Mouse (Mus musculus) large intestine, adult 2 months (tissue): Measurements from ENCODE around the gene Atp11a. TPM values are rescaled to one million over a fixed set of nuclear protein-coding genes. Genes with fewer than 3 reads are reported as not detected.

ENCODE experiments used
- DNase-seq: peaks from one replicate; pipeline ENCODE4 v3.0.0-alpha.2; 2012; ENCODE audit warnings: low read depth, low spot score
- WGBS: fragments of 180-500 bp; shearing (Covaris S2); methylation state at CpG from one replicate; pipeline ENCODE4 v1.1.7; 2018; 5-methylcytosine and 5-hydroxymethylcytosine counted together
- polyA plus RNA-seq: library from polyadenylated mRNA; depleted of rRNA; stranded (reverse); fragments of >200 nt; gene quantifications from 2 replicates; pipeline ENCODE4 v1.2.3, GENCODE M21; 2012

Atp11a gene
- polyA plus RNA-seq, 1 experiment = 10.7 TPM

GRCm38 (mm10) chr8:12767176-12767575 is 10.4 kb downstream of the Atp11a start:
- 90% methylated on average over 3 of the region's 3 CpGs for WGBS

GRCm38 (mm10) chr8:12768747-12769146 is 11.9 kb downstream of the Atp11a start:
- no peak for DNase-seq
- WGBS = 76% methylated on average over 6 of the region's 6 CpGs

More at GRCm38 (mm10) chr8:12767176-12767575, 10.4 kb downstream of the Atp11a start:
- no peak for DNase-seq

GRCm38 (mm10) chr8:12769296-12769695 is 12.5 kb downstream of the Atp11a start:
- 96% methylated on average over 7 of the region's 7 CpGs for WGBS
- DNase-seq = no peak

- DNase-seq = no peak
- 81% methylated on average over 2 of the region's 2 CpGs for WGBS
Measured at GRCm38 (mm10) chr8:12772319-12772718, 15.5 kb downstream of the Atp11a start.

GRCm38 (mm10) chr8:12773914-12774313 is 17.1 kb downstream of the Atp11a start:
- 74% methylated on average over 4 of the region's 4 CpGs for whole genome bisulfite sequencing
- no peak for DNase-seq

- no peak for DNase-seq
- 37% methylated on average over 4 of the region's 4 CpGs for WGBS
Measured at GRCm38 (mm10) chr8:12774872-12775298, 18.1 kb downstream of the Atp11a start.

- 70% methylated on average over 9 of the region's 9 CpGs for WGBS
- DNase-seq = no peak
Measured at GRCm38 (mm10) chr8:12775302-12775975, 18.6 kb downstream of the Atp11a start.

GRCm38 (mm10) chr8:12776166-12776565 is 19.4 kb downstream of the Atp11a start:
- 58% methylated on average over 10 of the region's 10 CpGs for WGBS
- no peak for DNase-seq

GRCm38 (mm10) chr8:12777171-12777570 is 20.4 kb downstream of the Atp11a start:
- WGBS = 56% methylated on average over 5 of the region's 5 CpGs
- no peak for DNase-seq

GRCm38 (mm10) chr8:12779541-12779940 is 22.7 kb downstream of the Atp11a start:
- 57% methylated on average over 4 of the region's 4 CpGs for WGBS
- DNase-seq = no peak

- DNase-seq = no peak
- 76% methylated on average over 8 of the region's 8 CpGs for WGBS
Measured at GRCm38 (mm10) chr8:12785508-12785907, 28.7 kb downstream of the Atp11a start.

- 74% methylated on average over 14 of the region's 14 CpGs for WGBS
Measured at GRCm38 (mm10) chr8:12786261-12786957, 29.6 kb downstream of the Atp11a start.

GRCm38 (mm10) chr8:12786958-12787301 is 30.1 kb downstream of the Atp11a start:
- no peak for DNase-seq
- WGBS = 87% methylated on average over 12 of the region's 12 CpGs

More at GRCm38 (mm10) chr8:12786261-12786957, 29.6 kb downstream of the Atp11a start:
- DNase-seq = no peak

GRCm38 (mm10) chr8:12787427-12787826 is 30.6 kb downstream of the Atp11a start:
- 77% methylated on average over 8 of the region's 8 CpGs for WGBS
- no peak for DNase-seq

GRCm38 (mm10) chr8:12788695-12789094 is 31.9 kb downstream of the Atp11a start:
- 82% methylated on average over 9 of the region's 9 CpGs for WGBS
- no peak for DNase-seq

GRCm38 (mm10) chr8:12795011-12795671 is 38.3 kb downstream of the Atp11a start:
- 91% methylated on average over 5 of the region's 5 CpGs for WGBS
- no peak for DNase-seq

- 80% methylated on average over 6 of the region's 6 CpGs for WGBS
Measured at GRCm38 (mm10) chr8:12799099-12799498, 42.3 kb downstream of the Atp11a start.

GRCm38 (mm10) chr8:12799832-12800231 is 43.0 kb downstream of the Atp11a start:
- 73% methylated on average over 6 of the region's 6 CpGs for WGBS
- DNase-seq = no peak

More at GRCm38 (mm10) chr8:12799099-12799498, 42.3 kb downstream of the Atp11a start:
- DNase-seq = no peak

GRCm38 (mm10) chr8:12800246-12800645 is 43.4 kb downstream of the Atp11a start:
- 68% methylated on average over 2 of the region's 2 CpGs for WGBS
- DNase-seq = no peak

GRCm38 (mm10) chr8:12801586-12801985 is 44.8 kb downstream of the Atp11a start:
- 76% methylated on average over 10 of the region's 10 CpGs for WGBS
- no peak for DNase-seq

GRCm38 (mm10) chr8:12803121-12803520 is 46.3 kb downstream of the Atp11a start:
- WGBS = 86% methylated on average over 10 of the region's 10 CpGs
- DNase-seq = no peak
